1 mouse cellular context compared by ENCODE assay signal in the genomic region with DNA sequence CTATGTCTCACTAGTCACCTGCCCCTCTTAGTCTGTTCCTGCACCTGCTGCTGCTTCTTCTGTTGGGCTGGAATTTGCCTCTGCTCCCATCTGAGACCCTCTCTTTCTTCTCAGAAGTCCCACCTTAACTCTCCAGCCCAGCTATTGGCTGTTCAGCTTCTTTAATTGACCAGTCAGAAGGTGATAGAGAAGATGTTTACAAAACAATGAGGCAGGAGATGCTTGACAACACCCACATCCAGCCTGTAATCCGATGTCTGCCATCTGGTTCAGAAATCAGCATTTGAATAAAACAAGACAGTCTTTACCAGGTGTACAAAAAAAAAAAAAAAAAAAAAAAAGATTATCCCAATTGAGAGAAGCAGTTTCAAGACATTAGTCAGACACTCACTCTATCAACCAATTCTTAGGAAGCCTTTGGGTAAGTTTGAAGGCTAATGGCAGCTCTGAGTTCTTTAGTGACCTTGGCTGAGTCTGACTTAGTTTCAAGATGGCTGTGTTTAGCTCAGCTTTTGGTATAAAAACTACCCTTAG.
TF ChIP-seq lines count a peak whose summit lies in the region.

No protein-coding gene starts in this region.

TF ChIP-seq in ES-E14, 5 proteins besides CTCF, POLR2A, EP300 and RAD21:
- TF ChIP-seq ZC3H11A (IDR thresholded peaks at IDR 0.05; ENCODE audit: borderline replicate concordance, low read depth, low read length) (no peak), MAFK (IDR thresholded peaks at IDR 0.05; ENCODE audit: insufficient read depth, low read depth, low read length) (peak; percentile 24; the same call in 1 of the 2 replicates), CHD2 (IDR thresholded peaks at IDR 0.05; ENCODE audit: low read depth, low read length) (no peak), HCFC1 (IDR thresholded peaks at IDR 0.05; ENCODE audit: borderline replicate concordance, insufficient read depth, low read length) (no peak), ZNF384 (IDR thresholded peaks at IDR 0.05; ENCODE audit: low read depth, low read length) (peak; percentile 99)
